Mouse (Mus musculus) erythroblast, embryonic 14.5 days (primary cell): ENCODE results near the gene Gm26558.

Source experiments
- GATA1 ChIP-seq: IDR thresholded peaks from 2 replicates; pipeline ENCODE4 v1.6.1; 2012; ENCODE audit warnings: low read length, inconsistent platforms, mixed read lengths
- TAL1 ChIP-seq: IDR thresholded peaks from 3 replicates; pipeline ENCODE4 v1.6.1; 2012; ENCODE audit warnings: low read length, inconsistent platforms, mixed read lengths

GRCm38 (mm10) chr2:70632412-70632811, 29.5 kb downstream of the Gm26558 start:
- TF ChIP-seq GATA1 = no peak
- no peak for TF ChIP-seq TAL1
